Mouse (Mus musculus) hindbrain, embryonic 10.5 days (tissue): ENCODE results near the gene Mybph. TPM values are rescaled to one million over a fixed set of nuclear protein-coding genes. Genes with fewer than 3 reads are reported as not detected.

Experiments used
- DNase-seq: peaks from one replicate; pipeline ENCODE4 v3.0.0-alpha.2; 2017; ENCODE audit warnings: low spot score
- H3K27ac ChIP-seq: fragments of 300-500 bp; sonication (generic); 2 replicates; pipeline ENCODE4 v1.5.1; 2016; ENCODE audit warnings: mild to moderate bottlenecking, moderate library complexity
- H3K27me3 ChIP-seq: fragments of 300-500 bp; sonication (generic); 2 replicates; pipeline ENCODE4 v1.6.1; 2016; ENCODE audit warnings: mild to moderate bottlenecking; ENCODE audit not compliant: poor library complexity, insufficient read depth, severe bottlenecking
- H3K36me3 ChIP-seq: fragments of 300-500 bp; sonication (generic); 2 replicates; pipeline ENCODE4 v1.6.1; 2016; ENCODE audit warnings: mild to moderate bottlenecking, moderate library complexity
- H3K4me1 ChIP-seq: fragments of 300-500 bp; sonication (generic); replicated peaks from 2 replicates; pipeline ENCODE4 v1.6.1; 2016; ENCODE audit warnings: mild to moderate bottlenecking
- H3K4me3 ChIP-seq: fragments of 300-500 bp; sonication (generic); 2 replicates; pipeline ENCODE4 v1.5.1; 2016; ENCODE audit warnings: mild to moderate bottlenecking, moderate library complexity
- H3K9me3 ChIP-seq: fragments of 300-500 bp; sonication (generic); 2 replicates; pipeline ENCODE4 v1.6.1; 2016; ENCODE audit warnings: mild to moderate bottlenecking, moderate library complexity
- WGBS: fragments of 180-500 bp; shearing (Covaris S2); methylation state at CpG from one replicate; pipeline ENCODE4 v1.1.7; 2016; 5-methylcytosine and 5-hydroxymethylcytosine counted together
- polyA plus RNA-seq: library from polyadenylated mRNA; unstranded; fragments of >200 nt; fragmentation: Nextera tagmentation; extraction: Ambion mirVana; gene quantifications from 2 replicates; pipeline ENCODE4 v1.2.1, GENCODE M21; 2016

The Mybph gene
- polyA plus RNA-seq: 0.21 and 0.39 TPM in 2 replicates

DNA sequence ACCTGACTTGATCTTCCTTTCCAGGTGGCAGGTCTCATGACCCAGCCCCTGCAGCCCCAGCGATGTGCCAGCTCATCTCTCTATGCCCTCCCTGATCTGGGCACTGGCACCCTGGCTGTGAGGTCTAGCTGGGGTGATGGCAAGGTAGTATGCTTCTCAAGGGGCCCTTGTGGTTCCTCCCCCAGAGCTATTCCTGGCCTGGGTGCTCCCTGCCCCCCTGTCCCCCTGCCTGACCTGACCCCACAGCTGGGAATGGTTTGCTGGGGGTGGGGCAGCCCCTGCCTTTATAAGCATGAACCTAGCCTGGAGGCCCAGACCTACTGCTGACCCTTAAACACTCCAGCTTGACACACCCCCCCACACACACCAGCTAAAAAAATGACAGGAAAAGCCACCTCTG is at the start of gene Mybph:
Mybph (plus strand) TSS at position 323 of the 400 bp plus-strand sequence.
- H3K27ac ChIP-seq: peak within 1 kb of the TSS; percentile 50; the same call in 1 of the 2 replicates
- DNase-seq: no peak
- no peak within 1 kb of the TSS for H3K4me3 ChIP-seq
- H3K36me3 ChIP-seq: no peaks in the 10 kb centered on the region
- peaks cover 56% of the 10 kb centered on the region for H3K4me1 ChIP-seq
- no peaks in the 10 kb centered on the region for H3K9me3 ChIP-seq
- 67% methylated on average over 1 of the region's 1 CpGs for WGBS
- peaks cover 19% of the 10 kb centered on the region for H3K27me3 ChIP-seq

DNA sequence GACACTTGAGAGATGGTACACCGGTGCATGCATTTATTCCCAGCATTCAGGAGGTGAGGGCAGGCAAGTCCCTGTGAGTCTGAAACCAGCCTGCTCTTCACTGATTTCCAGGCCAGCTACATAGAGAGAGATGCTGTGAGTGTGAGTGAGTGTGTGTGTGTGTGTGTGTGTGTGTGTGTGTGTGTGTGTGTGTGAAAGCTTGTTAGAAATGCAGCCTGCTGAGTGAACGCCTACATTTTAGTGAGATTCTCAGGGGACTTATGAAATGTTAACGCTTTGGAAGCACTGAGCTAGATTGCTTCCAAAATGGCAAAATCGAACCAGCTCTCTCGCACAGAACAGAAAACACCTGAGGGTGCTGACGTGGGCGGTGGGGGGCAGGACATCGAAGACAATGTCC is 47.2 kb upstream of the Mybph start:
- peaks cover 4% of the 10 kb centered on the region; the same call in 1 of the 2 replicates for H3K27me3 ChIP-seq
- H3K27ac ChIP-seq: no peak overlapping the region
- no peak overlapping the region for H3K4me3 ChIP-seq
- 87% methylated on average over 8 of the region's 8 CpGs for WGBS
- H3K9me3 ChIP-seq: no peaks in the 10 kb centered on the region
- DNase-seq: no peak
- H3K4me1 ChIP-seq: peaks cover 26% of the 10 kb centered on the region
- H3K36me3 ChIP-seq: no peaks in the 10 kb centered on the region

- 0 out of 2 replicates have a peak, but pooled peaks cover 2% of the 10 kb centered on the region for H3K9me3 ChIP-seq
- DNase-seq: no peak
- 71% methylated on average over 8 of the region's 8 CpGs for WGBS
Measured at GRCm38 (mm10) chr1:134150076-134150475, 43.2 kb upstream of the Mybph start.

GRCm38 (mm10) chr1:134150745-134151144 is 42.5 kb upstream of the Mybph start:
- Histone ChIP-seq H3K27ac (no peak overlapping the region), H3K9me3 (0 out of 2 replicates have a peak, but pooled peaks cover 3% of the 10 kb centered on the region), H3K4me1 (no peaks in the 10 kb centered on the region; the same call in 1 of the 2 replicates), H3K27me3 (no peaks in the 10 kb centered on the region), H3K36me3 (no peaks in the 10 kb centered on the region), H3K4me3 (no peak overlapping the region)
- no peak for DNase-seq
- WGBS: 92% methylated on average over 9 of the region's 9 CpGs

More at GRCm38 (mm10) chr1:134150076-134150475, 43.2 kb upstream of the Mybph start:
- no peaks in the 10 kb centered on the region for H3K27me3 ChIP-seq
- H3K4me1 ChIP-seq: no peaks in the 10 kb centered on the region; the same call in 1 of the 2 replicates
- no peaks in the 10 kb centered on the region for H3K36me3 ChIP-seq
- no peak overlapping the region for H3K27ac ChIP-seq
- no peak overlapping the region for H3K4me3 ChIP-seq

GRCm38 (mm10) chr1:134151655-134152412 is 41.4 kb upstream of the Mybph start:
- 0 out of 2 replicates have a peak, but pooled peaks cover 3% of the 10 kb centered on the region for H3K9me3 ChIP-seq
- no peak overlapping the region for H3K4me3 ChIP-seq
- peak; percentile 89 for DNase-seq
- H3K27ac ChIP-seq: no peak overlapping the region
- WGBS: 39% methylated on average over 13 of the region's 13 CpGs
- H3K36me3 ChIP-seq: no peaks in the 10 kb centered on the region
- H3K4me1 ChIP-seq: no peaks in the 10 kb centered on the region; the same call in 1 of the 2 replicates
- H3K27me3 ChIP-seq: no peaks in the 10 kb centered on the region

DNA sequence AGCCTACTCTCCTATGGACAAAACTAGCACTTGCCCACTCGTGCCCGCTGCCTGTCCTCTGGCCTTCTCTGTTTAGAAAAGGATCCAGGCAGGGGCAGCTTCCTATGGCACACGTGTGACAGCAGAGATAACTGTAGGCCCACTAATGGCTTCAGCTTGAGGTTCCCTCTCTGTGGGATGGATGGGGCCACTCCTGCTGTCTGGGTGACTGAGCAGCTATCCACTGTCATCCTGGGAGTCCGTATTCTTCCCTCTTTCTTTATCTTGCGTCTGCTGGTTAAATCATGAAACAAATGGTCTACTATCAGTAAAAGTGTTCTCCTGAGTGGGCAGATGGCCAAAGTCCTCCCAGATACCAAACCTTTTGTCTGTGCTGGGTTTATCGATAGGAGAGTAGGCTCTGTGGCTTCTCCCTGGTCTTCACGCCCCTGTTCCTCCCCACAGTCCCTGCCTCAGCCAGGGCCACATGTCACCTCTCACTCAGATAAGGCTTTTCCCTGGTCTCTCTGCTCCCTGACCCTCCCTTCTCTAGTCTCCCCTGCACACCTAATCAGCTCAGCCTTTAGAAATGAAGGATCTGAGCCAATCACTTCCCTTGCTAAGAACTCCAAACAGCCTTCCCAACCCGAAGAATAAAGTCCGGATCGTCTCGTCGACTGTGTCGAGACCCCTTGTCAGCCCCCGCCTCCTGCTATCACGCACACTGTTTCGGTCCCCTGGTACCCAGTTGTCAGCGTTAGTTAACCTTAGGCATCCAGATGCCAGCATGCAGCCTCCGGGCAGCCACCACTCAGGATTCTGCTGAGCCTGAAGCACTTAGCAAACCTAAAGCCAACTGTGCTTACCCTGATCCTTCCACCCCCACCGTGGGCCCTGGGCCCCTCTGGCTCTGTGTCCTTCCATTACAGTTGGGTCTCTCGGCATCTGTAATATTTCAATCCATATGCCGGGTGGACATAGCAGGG is 40.3 kb upstream of the Mybph start:
- WGBS: 78% methylated on average over 21 of the region's 21 CpGs
- H3K27ac ChIP-seq: no peak overlapping the region; the same call in 1 of the 2 replicates
- H3K27me3 ChIP-seq: no peaks in the 10 kb centered on the region
- no peaks in the 10 kb centered on the region for H3K36me3 ChIP-seq
- 0 out of 2 replicates have a peak, but pooled peaks cover 3% of the 10 kb centered on the region for H3K9me3 ChIP-seq
- H3K4me3 ChIP-seq: no peak overlapping the region
- no peak for DNase-seq
- no peaks in the 10 kb centered on the region; the same call in 1 of the 2 replicates for H3K4me1 ChIP-seq

- H3K36me3 ChIP-seq: no peaks in the 10 kb centered on the region
- H3K9me3 ChIP-seq: 0 out of 2 replicates have a peak, but pooled peaks cover 3% of the 10 kb centered on the region
- no peaks in the 10 kb centered on the region for H3K27me3 ChIP-seq
- 93% methylated on average over 3 of the region's 3 CpGs for WGBS
- no peak for DNase-seq
- no peak overlapping the region for H3K4me3 ChIP-seq
- H3K4me1 ChIP-seq: no peaks in the 10 kb centered on the region; the same call in 1 of the 2 replicates
- H3K27ac ChIP-seq: no peak overlapping the region
Measured at GRCm38 (mm10) chr1:134154121-134154520, 39.1 kb upstream of the Mybph start.

GRCm38 (mm10) chr1:134154655-134155054 is 38.6 kb upstream of the Mybph start:
- DNase-seq: no peak
- Histone ChIP-seq H3K9me3 (0 out of 2 replicates have a peak, but pooled peaks cover 3% of the 10 kb centered on the region), H3K27ac (no peak overlapping the region), H3K27me3 (no peaks in the 10 kb centered on the region), H3K4me1 (no peaks in the 10 kb centered on the region; the same call in 1 of the 2 replicates), H3K4me3 (no peak overlapping the region), H3K36me3 (no peaks in the 10 kb centered on the region)
- WGBS: 53% methylated on average over 3 of the region's 3 CpGs

DNA sequence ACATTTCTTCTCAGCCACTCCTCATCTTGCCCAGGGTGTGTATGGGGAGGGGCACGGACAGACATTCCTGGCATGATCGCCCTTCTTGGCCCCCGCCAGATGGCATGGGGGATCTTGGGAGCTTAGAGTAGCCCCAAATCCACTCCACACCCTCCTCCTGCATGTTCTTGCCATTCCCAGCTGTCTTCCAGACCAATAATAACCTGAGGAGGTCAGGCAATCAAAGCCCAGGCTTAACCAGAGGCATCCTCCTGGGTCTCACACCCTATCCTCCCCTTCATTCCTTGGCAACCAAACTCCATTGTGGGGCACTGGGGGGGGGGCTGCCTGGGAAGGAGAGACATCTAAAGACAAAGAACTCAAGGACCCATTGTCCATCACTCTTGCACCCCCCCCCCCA is 32.8 kb upstream of the Mybph start:
- WGBS: 88% methylated on average over 3 of the region's 3 CpGs
- DNase-seq: no peak
- Histone ChIP-seq H3K4me1 (peaks cover 15% of the 10 kb centered on the region; the same call in 1 of the 2 replicates), H3K4me3 (no peak overlapping the region), H3K36me3 (no peaks in the 10 kb centered on the region), H3K27me3 (no peaks in the 10 kb centered on the region), H3K9me3 (no peaks in the 10 kb centered on the region), H3K27ac (no peak overlapping the region)

DNA sequence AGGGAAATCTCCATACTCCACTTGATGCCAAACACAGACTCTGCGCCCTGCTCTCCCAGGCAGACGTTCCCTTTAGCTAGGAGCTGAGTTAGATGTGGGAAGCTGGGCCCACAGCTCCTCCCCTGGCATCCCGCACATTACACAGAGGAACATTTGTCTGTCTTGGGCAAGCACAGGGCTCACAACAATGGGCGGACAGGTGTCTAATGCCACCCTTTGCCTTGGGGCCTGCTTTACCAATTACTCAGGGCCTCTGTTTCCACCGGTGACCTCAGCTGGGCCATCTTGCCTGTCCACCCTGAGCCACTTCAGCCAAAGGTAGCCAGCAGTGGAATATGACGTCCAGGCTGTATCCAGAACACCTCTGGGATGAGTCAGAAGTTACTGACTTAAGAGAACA is 31.8 kb upstream of the Mybph start:
- no peak for DNase-seq
- Histone ChIP-seq H3K4me3 (no peak overlapping the region), H3K9me3 (no peaks in the 10 kb centered on the region), H3K27ac (no peak overlapping the region), H3K4me1 (peaks cover 15% of the 10 kb centered on the region; the same call in 1 of the 2 replicates), H3K27me3 (no peaks in the 10 kb centered on the region), H3K36me3 (no peaks in the 10 kb centered on the region)
- 83% methylated on average over 6 of the region's 6 CpGs for WGBS

DNA sequence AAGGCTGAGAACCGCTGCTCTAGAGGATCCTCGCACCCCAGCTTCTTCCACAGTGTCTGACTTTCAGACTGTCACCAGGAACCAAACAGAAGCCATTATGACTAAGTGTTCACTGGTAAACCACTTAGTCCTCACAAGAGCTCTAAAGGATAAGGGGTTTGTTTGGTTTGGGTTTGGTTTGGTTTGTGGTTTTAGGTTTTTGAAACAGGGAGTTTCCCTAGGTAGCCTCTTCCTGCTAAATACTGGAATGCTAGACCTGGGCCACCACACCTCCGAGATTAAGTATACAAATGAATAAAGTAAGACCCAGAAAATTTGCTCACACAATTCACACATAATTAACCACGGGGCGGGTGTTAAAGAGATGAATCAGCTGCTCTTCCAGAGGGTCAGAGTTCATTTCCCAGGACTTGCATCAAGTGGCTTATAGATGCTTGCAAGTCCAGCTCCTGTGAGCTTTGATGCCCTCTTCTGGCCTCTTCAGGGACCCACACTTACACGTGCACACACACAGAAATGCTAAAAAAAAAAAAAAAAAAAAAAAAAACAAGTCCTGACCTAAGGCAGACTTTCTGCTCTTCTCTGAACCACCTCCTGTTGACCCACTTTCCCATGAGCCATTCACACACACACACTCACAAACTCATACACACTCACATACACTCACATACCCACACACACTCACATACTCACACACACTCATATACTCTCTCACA is 30.6 kb upstream of the Mybph start:
- DNase-seq: no peak
- no peaks in the 10 kb centered on the region for H3K27me3 ChIP-seq
- H3K4me1 ChIP-seq: peaks cover 20% of the 10 kb centered on the region; the same call in 1 of the 2 replicates
- H3K4me3 ChIP-seq: no peak overlapping the region
- H3K36me3 ChIP-seq: no peaks in the 10 kb centered on the region
- no peaks in the 10 kb centered on the region for H3K9me3 ChIP-seq
- WGBS: 84% methylated on average over 6 of the region's 6 CpGs
- no peak overlapping the region for H3K27ac ChIP-seq

- no peaks in the 10 kb centered on the region for H3K9me3 ChIP-seq
- peaks cover 21% of the 10 kb centered on the region; the same call in 1 of the 2 replicates for H3K4me1 ChIP-seq
- no peak overlapping the region for H3K4me3 ChIP-seq
- DNase-seq: no peak
- H3K27ac ChIP-seq: no peak overlapping the region
- H3K36me3 ChIP-seq: no peaks in the 10 kb centered on the region
- 89% methylated on average over 7 of the region's 7 CpGs for WGBS
- no peaks in the 10 kb centered on the region for H3K27me3 ChIP-seq
Measured at GRCm38 (mm10) chr1:134163476-134163875, 29.8 kb upstream of the Mybph start.
